Mouse (Mus musculus) embryonic stem cell, embryonic (primary cell): Measurements from ENCODE around the gene Spata7.

Experiments used
- CTCF ChIA-PET, 4 experiments: fragments of 300-600 bp in 2 of 4; fragments of 350-600 bp in 2 of 4; sonication (Branson Sonifier 250); formaldehyde crosslinking; loops; one replicate each; lab custom pipeline; 2022; ENCODE audit warnings: inconsistent platforms in 2 of 4; lab: Charles Lee
- POLR2A ChIA-PET, 4 experiments: fragments of 300-600 bp in 2 of 4; fragments of 350-600 bp in 2 of 4; sonication (Branson Sonifier 250); formaldehyde crosslinking; loops; one replicate each; lab custom pipeline; 2022; ENCODE audit warnings: antibody characterized with exemption in 4 of 4, inconsistent platforms in 1 of 4; lab: Charles Lee

Spata7 gene

GRCm38 (mm10) chr12:98703961-98704360 lies 76.0 kb downstream of the Spata7 start:
- POLR2A ChIA-PET, result interaction anchor here in 2 of 4 experiments (1.0 to 1.7 kb wide), 2 partner anchors 13 to 29 kb away, joined by 3 to 8 read pairs; no protein-coding TSS in a partner anchor
- CTCF ChIA-PET, result interaction anchor here in 1 of 4 experiments (0.5 to 1.5 kb wide), 3 partner anchors 10 to 16 kb away, joined by 3 to 4 read pairs (median 3); no protein-coding TSS in a partner anchor

GRCm38 (mm10) chr12:98712819-98713218 lies 84.9 kb downstream of the Spata7 start:
- POLR2A ChIA-PET, result interaction anchor here in 2 of 4 experiments (0.6 to 1.2 kb wide), 3 partner anchors 35 to 39 kb away, joined by 3 to 4 read pairs (median 4); no protein-coding TSS in a partner anchor
- CTCF ChIA-PET, result interaction anchor here in 2 of 4 experiments (1.0 to 1.9 kb wide), 3 partner anchors 9 to 171 kb away, joined by 3 to 5 read pairs (median 3); no protein-coding TSS in a partner anchor

- CTCF ChIA-PET, result interaction anchor here in 3 of 4 experiments (0.6 to 1.9 kb wide), 4 partner anchors 10 to 607 kb away, joined by 3 to 6 read pairs (median 4); no protein-coding TSS in a partner anchor
- POLR2A ChIA-PET, result interaction anchor here in 2 of 4 experiments (0.6 to 1.2 kb wide), 6 partner anchors 10 to 188 kb away, joined by 3 to 4 read pairs (median 3); partner anchors contain the start of gene Eml5 (in 1 of the 2)
These were observed 85.7 kb downstream of the Spata7 start for GRCm38 (mm10) chr12:98713621-98714103.

GRCm38 (mm10) chr12:98714757-98715156 lies 86.8 kb downstream of the Spata7 start:
- ChIA-PET CTCF (interaction anchor here in 1 of 4 experiments (1.9 kb wide), 1 partner anchor 40 kb away, joined by 5 read pairs; no protein-coding TSS in a partner anchor), POLR2A (interaction anchor here in 2 of 4 experiments (1.3 to 1.4 kb wide), 2 partner anchors 18 to 31 kb away, joined by 3 read pairs; no protein-coding TSS in a partner anchor)

- ChIA-PET POLR2A (interaction anchor here in 2 of 4 experiments (0.7 to 1.3 kb wide), 2 partner anchors 15 to 41 kb away, joined by 3 to 16 read pairs; no protein-coding TSS in a partner anchor), CTCF (interaction anchor here in 2 of 4 experiments (1.0 to 1.5 kb wide), 5 partner anchors 36 to 72 kb away, joined by 3 to 21 read pairs (median 4); no protein-coding TSS in a partner anchor)
These were observed 88.2 kb downstream of the Spata7 start for GRCm38 (mm10) chr12:98716142-98716541.
